Mouse (Mus musculus): ENCODE data around the gene Adgb. TPM values are rescaled to one million over a fixed set of nuclear protein-coding genes. Genes with fewer than 3 reads are reported as not detected.
"Not testable (repeated sequence)": the region's sequence is repeated elsewhere in the genome, so short reads cannot be mapped to it uniquely, and the experiment has no call there.

Gene Adgb
- 0.25 and 0.27 TPM in 2 replicates for polyA plus RNA-seq (2015; fragmentation: Nextera tagmentation; extraction: Ambion mirVana)

DNA sequence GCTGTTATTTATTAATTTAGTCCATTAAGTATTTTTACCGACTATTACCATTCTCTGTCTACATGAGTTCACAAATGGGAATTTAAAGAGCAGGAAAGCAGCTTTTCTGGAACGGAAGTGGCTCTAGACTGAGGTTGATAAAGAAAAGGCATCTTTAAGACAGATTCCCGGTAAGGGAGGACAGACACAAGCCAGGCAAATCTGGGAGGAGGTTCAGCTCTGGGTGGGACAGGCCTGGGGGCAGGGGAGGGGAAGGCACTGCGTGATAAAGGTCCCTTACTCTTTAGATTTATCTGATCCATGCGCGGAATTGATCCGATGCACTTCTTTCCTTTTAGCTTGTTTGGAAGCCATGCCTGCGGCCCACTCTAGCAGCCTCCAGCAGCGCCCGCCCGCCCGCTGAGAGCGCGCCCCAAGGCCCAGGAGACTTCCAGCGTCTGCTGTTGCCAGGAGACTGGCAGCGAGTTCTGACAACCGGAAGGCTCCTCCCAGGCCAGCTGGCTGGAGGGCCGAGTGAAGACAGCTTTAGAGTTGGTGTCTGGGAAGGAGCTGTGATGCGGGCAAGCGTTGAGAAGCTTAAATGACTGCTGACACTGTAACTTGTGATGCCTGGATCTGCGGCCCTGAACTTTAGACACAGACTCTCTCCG, at the start of gene Adgb:
Gene Adgb (minus strand): TSS at position 366 of the 650 bp plus-strand sequence.
- Histone ChIP-seq H3K27ac (no peak within 1 kb of the TSS), H3K36me3 (no peaks in the 10 kb centered on the region), H3K9ac (0 out of 2 replicates have a peak within 1 kb of the TSS, but pooled peaks have one; percentile 9), H3K9me3 (replicated peaks) (no peaks in the 10 kb centered on the region), H3K4me3 (replicated peaks) (peak within 1 kb of the TSS; percentile 21; the same call in 1 of the 2 replicates), H3K4me2 (peak within 1 kb of the TSS; percentile 46), H3K4me1 (replicated peaks) (peaks cover 11% of the 10 kb centered on the region; the same call in 1 of the 2 replicates), H3K27me3 (no peaks in the 10 kb centered on the region)
- ATAC-seq (ENCODE audit: low read depth) (peak; percentile 68; the same call in 1 of the 2 replicates), DNase-seq (no peak)
- whole genome bisulfite sequencing (ENCODE audit: insufficient replicate concordance), result 7% methylated on average over 22 of the region's 22 CpGs

- Histone ChIP-seq H3K9ac (no peak overlapping the region), H3K36me3 (no peaks in the 10 kb centered on the region), H3K4me3 (replicated peaks) (no peak overlapping the region), H3K4me1 (replicated peaks) (peaks cover 4% of the 10 kb centered on the region; the same call in 1 of the 2 replicates), H3K27me3 (no peaks in the 10 kb centered on the region), H3K27ac (no peak overlapping the region), H3K4me2 (no peak overlapping the region), H3K9me3 (replicated peaks) (no peaks in the 10 kb centered on the region)
- ATAC-seq (ENCODE audit: low read depth) (no peak), DNase-seq (no peak)
- 17% methylated on average over 1 of the region's 1 CpGs for WGBS (ENCODE audit: insufficient replicate concordance)
These were observed 8.0 kb upstream of the Adgb start for GRCm38 (mm10) chr10:10480139-10480538.

GRCm38 (mm10) chr10:10477429-10477828, 5.3 kb upstream of the Adgb start:
- not testable (repeated sequence) for H3K27ac ChIP-seq

GRCm38 (mm10) chr10:10476956-10477355, 4.8 kb upstream of the Adgb start:
- H3K9ac ChIP-seq, result no peak overlapping the region
- no peak overlapping the region for H3K4me2 ChIP-seq
- no peak for ATAC-seq (ENCODE audit: low read depth)
- no peaks in the 10 kb centered on the region for H3K27me3 ChIP-seq
- no peaks in the 10 kb centered on the region for H3K36me3 ChIP-seq
- no peak for DNase-seq
- H3K4me1 ChIP-seq (replicated peaks), result peaks cover 11% of the 10 kb centered on the region; the same call in 1 of the 2 replicates
- WGBS (ENCODE audit: insufficient replicate concordance), result 23% methylated on average over 5 of the region's 5 CpGs
- no peak overlapping the region for H3K27ac ChIP-seq
- no peak overlapping the region for H3K4me3 ChIP-seq (replicated peaks)
- no peaks in the 10 kb centered on the region for H3K9me3 ChIP-seq (replicated peaks)

More at GRCm38 (mm10) chr10:10477429-10477828, 5.3 kb upstream of the Adgb start:
- H3K4me1 ChIP-seq (replicated peaks); H3K27me3 ChIP-seq; ATAC-seq (ENCODE audit: low read depth); H3K9me3 ChIP-seq (replicated peaks); H3K36me3 ChIP-seq; H3K4me2 ChIP-seq; H3K4me3 ChIP-seq (replicated peaks); H3K9ac ChIP-seq; DNase-seq: not testable (repeated sequence)
- WGBS (ENCODE audit: insufficient replicate concordance), result 42% methylated on average over 10 of the region's 10 CpGs

DNA sequence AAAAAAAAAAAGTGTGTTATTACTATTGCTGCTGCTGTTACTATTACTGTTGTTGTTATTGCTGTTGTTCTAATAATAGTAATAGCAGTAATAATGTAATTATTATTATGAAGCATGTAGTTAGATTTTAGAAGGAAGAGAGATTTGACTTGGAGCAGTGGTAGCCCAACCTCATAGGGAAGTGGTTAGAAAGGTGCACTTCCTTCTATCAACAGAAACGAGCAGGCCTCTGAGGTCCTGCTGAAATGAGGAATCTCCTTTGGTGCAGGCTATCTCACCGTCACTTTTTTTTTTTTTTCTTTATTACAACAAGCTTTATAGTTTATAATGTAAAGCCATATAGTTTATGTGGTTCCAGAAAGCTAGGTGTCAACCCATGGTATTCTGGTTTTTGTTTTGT, 4.4 kb upstream of the Adgb start:
- H3K9me3 ChIP-seq (replicated peaks), result no peaks in the 10 kb centered on the region
- H3K36me3 ChIP-seq, result no peaks in the 10 kb centered on the region
- H3K9ac ChIP-seq, result no peak overlapping the region
- H3K27ac ChIP-seq, result no peak overlapping the region
- H3K4me3 ChIP-seq (replicated peaks), result no peak overlapping the region
- no peaks in the 10 kb centered on the region for H3K27me3 ChIP-seq
- ATAC-seq (ENCODE audit: low read depth) (no peak), DNase-seq (no peak)
- H3K4me2 ChIP-seq, result no peak overlapping the region
- 23% methylated on average over 2 of the region's 2 CpGs for WGBS (ENCODE audit: insufficient replicate concordance)
- H3K4me1 ChIP-seq (replicated peaks), result peaks cover 12% of the 10 kb centered on the region; the same call in 1 of the 2 replicates

DNA sequence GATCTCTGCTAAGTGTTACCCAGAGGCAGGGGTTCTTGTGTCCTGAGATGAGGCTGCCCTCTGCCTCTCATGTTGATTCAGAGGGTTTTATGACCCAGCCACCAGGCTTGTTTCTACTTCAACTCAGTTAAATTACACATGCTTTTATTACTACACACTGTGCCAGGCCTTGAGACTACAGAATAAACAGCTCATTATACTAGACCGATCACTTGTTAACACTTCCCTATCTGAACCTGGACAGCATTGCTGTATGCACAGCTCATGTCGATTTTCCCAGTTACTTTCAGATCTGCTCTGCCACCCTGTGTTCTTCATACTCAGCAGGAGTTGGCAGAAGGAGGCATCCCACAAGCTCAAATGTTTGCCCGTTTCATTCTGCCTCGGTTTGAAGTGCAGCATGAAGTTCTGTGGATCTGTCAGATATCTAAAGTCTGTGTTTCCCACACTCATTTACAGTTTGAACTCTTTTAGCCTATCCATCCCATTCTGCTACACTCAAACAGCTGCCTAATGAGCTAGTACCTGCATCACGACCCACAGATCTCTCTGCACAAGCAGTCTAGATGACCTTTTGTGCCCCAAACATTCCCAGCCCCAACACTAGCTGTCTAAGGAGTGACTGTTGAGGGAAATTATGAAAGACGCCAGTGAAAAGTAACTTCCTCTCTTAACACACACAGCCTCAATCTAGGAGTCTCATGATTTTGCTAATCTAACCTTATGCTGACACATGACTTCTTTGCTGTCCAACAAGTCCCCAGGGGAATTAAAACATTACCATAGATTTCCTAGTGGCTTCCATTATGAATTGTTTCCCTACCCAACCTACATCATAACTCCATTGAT, 3.2 kb downstream of the Adgb start:
- no peaks in the 10 kb centered on the region for H3K9me3 ChIP-seq (replicated peaks)
- DNase-seq (no peak), ATAC-seq (ENCODE audit: low read depth) (0 out of 2 replicates have a peak, but pooled peaks have one; percentile 34)
- H3K27ac ChIP-seq, result no peak overlapping the region
- H3K4me1 ChIP-seq (replicated peaks), result peaks cover 8% of the 10 kb centered on the region; the same call in 1 of the 2 replicates
- no peaks in the 10 kb centered on the region for H3K36me3 ChIP-seq
- H3K4me2 ChIP-seq, result no peak overlapping the region
- no peak overlapping the region for H3K9ac ChIP-seq
- H3K27me3 ChIP-seq, result no peaks in the 10 kb centered on the region
- 31% methylated on average over 6 of the region's 6 CpGs for WGBS (ENCODE audit: insufficient replicate concordance)
- no peak overlapping the region for H3K4me3 ChIP-seq (replicated peaks)

- Histone ChIP-seq H3K27me3 (no peaks in the 10 kb centered on the region), H3K9ac (no peak overlapping the region), H3K4me2 (no peak overlapping the region), H3K4me3 (replicated peaks) (no peak overlapping the region), H3K27ac (no peak overlapping the region), H3K4me1 (replicated peaks) (no peaks in the 10 kb centered on the region), H3K9me3 (replicated peaks) (no peaks in the 10 kb centered on the region), H3K36me3 (no peaks in the 10 kb centered on the region)
- DNase-seq, result no peak
- no peak for ATAC-seq (ENCODE audit: low read depth)
- WGBS (ENCODE audit: insufficient replicate concordance), result 40% methylated on average over 2 of the region's 2 CpGs
These were observed 12.0 kb downstream of the Adgb start for GRCm38 (mm10) chr10:10460113-10460512.

DNA sequence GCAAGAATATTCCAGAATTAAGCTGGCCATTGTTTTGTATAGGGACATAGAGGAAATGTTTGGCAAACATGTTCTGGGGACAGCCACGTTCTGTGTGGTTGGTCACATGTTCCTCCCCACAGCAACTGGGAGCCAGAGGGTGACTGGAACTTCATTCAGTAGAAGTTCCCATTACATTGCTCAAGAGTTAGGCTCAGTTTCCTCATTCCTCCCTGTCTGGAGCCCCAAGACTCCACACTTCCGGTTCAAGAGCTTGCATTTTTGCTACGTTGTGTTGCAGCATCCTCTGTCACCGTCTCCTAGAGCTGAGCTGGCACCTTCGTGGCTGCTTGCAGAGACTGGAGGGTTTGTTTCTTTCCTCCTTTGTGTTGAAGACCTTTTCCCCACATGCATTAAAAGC, 15.1 kb downstream of the Adgb start:
- DNase-seq, result no peak
- Histone ChIP-seq H3K9ac (no peak overlapping the region), H3K27ac (no peak overlapping the region), H3K9me3 (replicated peaks) (no peaks in the 10 kb centered on the region), H3K4me2 (no peak overlapping the region), H3K27me3 (no peaks in the 10 kb centered on the region), H3K36me3 (no peaks in the 10 kb centered on the region), H3K4me3 (replicated peaks) (no peak overlapping the region), H3K4me1 (replicated peaks) (no peaks in the 10 kb centered on the region)
- WGBS (ENCODE audit: insufficient replicate concordance), result 38% methylated on average over 5 of the region's 5 CpGs
- peak; percentile 63 for ATAC-seq (ENCODE audit: low read depth)

DNA sequence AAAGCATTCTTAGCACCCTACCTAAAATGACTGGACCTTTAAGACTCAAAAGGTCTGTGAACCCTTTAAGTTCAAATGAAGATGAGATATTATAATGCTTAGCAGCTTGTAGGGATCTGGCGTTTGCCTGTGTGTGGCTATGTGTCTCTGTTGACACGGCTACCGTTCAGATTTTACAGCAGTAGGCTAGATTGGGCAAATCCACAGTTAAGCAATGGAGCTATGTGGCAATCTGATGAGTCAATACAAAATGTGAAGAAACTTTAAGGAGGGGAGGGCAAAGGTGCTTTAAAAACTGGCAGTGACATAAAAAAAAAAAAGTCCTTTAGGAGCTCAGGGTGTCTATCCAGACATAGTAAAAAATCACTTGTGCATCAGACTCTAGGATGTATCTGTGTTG, 23.1 kb downstream of the Adgb start:
- H3K4me2 ChIP-seq, result no peak overlapping the region
- no peak overlapping the region for H3K4me3 ChIP-seq (replicated peaks)
- H3K27ac ChIP-seq, result no peak overlapping the region
- WGBS (ENCODE audit: insufficient replicate concordance), result 54% methylated on average over 3 of the region's 3 CpGs
- ATAC-seq (ENCODE audit: low read depth), result no peak
- no peak for DNase-seq
- no peaks in the 10 kb centered on the region for H3K4me1 ChIP-seq (replicated peaks)
- no peak overlapping the region for H3K9ac ChIP-seq
- H3K9me3 ChIP-seq (replicated peaks), result no peaks in the 10 kb centered on the region
- H3K27me3 ChIP-seq, result no peaks in the 10 kb centered on the region
- no peaks in the 10 kb centered on the region for H3K36me3 ChIP-seq

GRCm38 (mm10) chr10:10444841-10445466, 27.2 kb downstream of the Adgb start:
- Histone ChIP-seq H3K9me3 (replicated peaks) (no peaks in the 10 kb centered on the region), H3K4me1 (replicated peaks) (no peaks in the 10 kb centered on the region), H3K27me3 (no peaks in the 10 kb centered on the region), H3K27ac (no peak overlapping the region), H3K4me2 (no peak overlapping the region), H3K9ac (no peak overlapping the region), H3K4me3 (replicated peaks) (no peak overlapping the region), H3K36me3 (no peaks in the 10 kb centered on the region)
- ATAC-seq (ENCODE audit: low read depth), result no peak
- no peak for DNase-seq
- WGBS (ENCODE audit: insufficient replicate concordance), result 54% methylated on average over 3 of the region's 3 CpGs

DNA sequence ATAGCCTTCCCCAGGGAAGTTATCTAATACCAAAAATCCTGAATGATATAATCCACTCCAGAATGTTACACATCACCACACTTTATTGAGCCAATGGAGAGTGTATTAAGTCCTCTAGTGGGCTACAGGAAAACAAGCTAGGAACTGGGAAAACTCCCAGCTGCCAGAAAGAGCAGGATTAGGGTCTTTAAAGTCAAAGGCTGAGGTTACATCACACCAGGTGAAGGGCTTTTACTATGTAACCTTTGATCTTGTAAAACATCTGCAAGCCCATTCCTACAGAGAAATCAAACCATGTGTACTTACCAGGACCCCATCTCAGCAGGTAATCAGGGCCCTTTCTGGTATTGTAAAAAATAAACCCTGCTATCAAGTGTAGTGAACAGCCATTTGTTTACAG, 28.6 kb downstream of the Adgb start:
- Histone ChIP-seq H3K4me2 (no peak overlapping the region), H3K4me3 (replicated peaks) (no peak overlapping the region), H3K9ac (no peak overlapping the region), H3K27ac (no peak overlapping the region), H3K36me3 (no peaks in the 10 kb centered on the region), H3K4me1 (replicated peaks) (no peaks in the 10 kb centered on the region), H3K9me3 (replicated peaks) (no peaks in the 10 kb centered on the region), H3K27me3 (no peaks in the 10 kb centered on the region)
- ATAC-seq (ENCODE audit: low read depth) (no peak), DNase-seq (no peak)
